Mouse (Mus musculus) lung, embryonic 16.5 days (tissue): ENCODE results near the gene Smtnl2. TPM values are rescaled to one million over a fixed set of nuclear protein-coding genes. Genes with fewer than 3 reads are reported as not detected.
"Not testable (repeated sequence)": the region's sequence is repeated elsewhere in the genome, so short reads cannot be mapped to it uniquely, and the experiment has no call there.

Experiments
- ATAC-seq: fragments of 200-750 bp; cut with Nextera tagmentation; 2 replicates; pipeline ENCODE4 v1.8.0; 2017; ENCODE audit warnings: low read depth, mild to moderate bottlenecking, moderate library complexity
- H3K27ac ChIP-seq: fragments of 300-500 bp; sonication (generic); 2 replicates; pipeline ENCODE4 v1.5.1; 2014; ENCODE audit warnings: mild to moderate bottlenecking, control low read depth, low read length
- H3K27me3 ChIP-seq: fragments of 300-500 bp; sonication (generic); 2 replicates; pipeline ENCODE4 v1.6.1; 2014; ENCODE audit warnings: low read depth, low read length, mixed read lengths; ENCODE audit not compliant: control insufficient read depth, insufficient read depth
- H3K36me3 ChIP-seq: fragments of 300-500 bp; sonication (generic); 2 replicates; pipeline ENCODE4 v1.6.1; 2014; ENCODE audit warnings: low read length; ENCODE audit not compliant: control insufficient read depth, insufficient read depth
- H3K4me1 ChIP-seq: fragments of 300-500 bp; sonication (generic); replicated peaks from 2 replicates; pipeline ENCODE4 v1.6.1; 2014; ENCODE audit warnings: low read length, mixed read lengths; ENCODE audit not compliant: control insufficient read depth, insufficient read depth
- H3K4me2 ChIP-seq: fragments of 300-500 bp; sonication (generic); 2 replicates; pipeline ENCODE4 v1.6.1; 2014; ENCODE audit warnings: low read depth, low read length, control low read depth
- H3K4me3 ChIP-seq: fragments of 300-500 bp; sonication (generic); 2 replicates; pipeline ENCODE4 v1.5.1; 2014; ENCODE audit warnings: mild to moderate bottlenecking, low read length, control low read depth
- H3K9ac ChIP-seq: fragments of 300-500 bp; sonication (generic); 2 replicates; pipeline ENCODE4 v1.6.1; 2014; ENCODE audit warnings: low read length, control low read depth
- H3K9me3 ChIP-seq: fragments of 300-500 bp; sonication (generic); 2 replicates; pipeline ENCODE4 v1.6.1; 2016; ENCODE audit warnings: low read length; ENCODE audit not compliant: control insufficient read depth
- WGBS: fragments of 180-500 bp; shearing (Covaris S2); extraction: QIAGEN DNeasy Blood & Tissue Kit; methylation state at CpG from one replicate; pipeline ENCODE4 v1.1.7; 2014; 5-methylcytosine and 5-hydroxymethylcytosine counted together
- polyA plus RNA-seq: library from polyadenylated mRNA; unstranded; fragments of >200 nt; fragmentation: Nextera tagmentation; extraction: Ambion mirVana; gene quantifications from 2 replicates; pipeline ENCODE4 v1.2.1, GENCODE M21; 2015

Gene Smtnl2
- polyA plus RNA-seq, 1 experiment from 2014 or later: 136 TPM

DNA sequence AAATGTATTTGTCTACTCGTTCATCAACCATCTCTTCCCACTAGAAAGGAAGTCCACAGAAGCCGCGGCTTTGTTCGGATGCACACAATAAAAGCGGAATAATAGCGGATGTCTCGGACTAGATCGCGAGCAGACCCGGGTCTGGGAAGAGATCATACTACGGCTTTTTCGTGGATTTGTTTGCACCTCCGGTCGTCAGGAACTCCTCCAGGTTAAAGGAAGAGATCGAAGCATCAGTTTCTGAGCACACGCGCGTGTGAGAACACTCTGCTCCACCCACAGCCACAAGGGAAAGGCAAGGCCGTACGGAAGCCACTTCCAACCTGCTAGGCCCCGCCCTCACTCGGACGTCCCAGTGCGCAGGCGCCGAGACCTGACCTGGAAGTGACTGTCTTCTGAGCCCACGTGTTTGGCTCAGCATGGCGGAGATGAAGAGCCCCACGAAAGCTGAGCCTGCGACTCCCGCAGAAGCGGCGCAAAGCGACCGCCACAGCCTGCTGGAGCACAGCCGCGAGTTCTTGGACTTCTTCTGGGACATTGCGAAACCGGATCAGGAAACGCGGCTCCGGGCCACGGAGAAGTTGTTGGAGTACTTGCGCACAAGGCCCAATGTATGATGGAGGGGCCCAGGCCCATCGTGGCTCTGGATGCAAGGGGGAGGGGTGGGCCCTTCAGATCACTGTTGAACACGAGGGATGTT lies 29.6 kb upstream of the Smtnl2 start, which contains the start of gene Mybbp1a:
Gene Mybbp1a, plus strand, starts transcription at position 391 of the 700 bp plus-strand sequence.
- Histone ChIP-seq H3K4me2 (peak within 1 kb of the TSS; percentile 98), H3K9ac (peak within 1 kb of the TSS; percentile 92), H3K27ac (peak within 1 kb of the TSS; percentile 94), H3K36me3 (peaks cover 37% of the 10 kb centered on the region), H3K27me3 (no peaks in the 10 kb centered on the region), H3K4me3 (peak within 1 kb of the TSS; percentile 97), H3K9me3 (no peaks in the 10 kb centered on the region), H3K4me1 (peaks cover 13% of the 10 kb centered on the region)
- peak; percentile 96 for ATAC-seq
- under 1% methylated on average over 46 of the region's 46 CpGs for WGBS

DNA sequence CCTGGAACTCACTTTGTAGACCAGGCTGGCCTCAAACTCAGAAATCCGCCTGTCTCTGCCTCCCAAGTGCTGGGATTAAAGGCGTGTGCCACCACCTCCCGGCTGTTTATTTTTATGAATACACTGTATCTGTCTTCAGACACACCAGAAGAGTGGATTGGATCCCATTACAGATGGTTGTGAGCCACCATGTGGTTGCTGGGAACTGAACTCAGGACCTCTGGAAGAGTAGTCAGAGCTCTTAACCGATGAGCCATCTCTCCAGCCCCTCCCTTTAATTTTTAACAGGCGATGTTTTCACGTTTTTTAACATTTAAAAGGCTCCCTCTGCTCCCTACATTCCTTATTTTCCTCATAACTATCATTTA lies 29.1 kb upstream of the Smtnl2 start:
- not testable (repeated sequence) for ATAC-seq
- 37% methylated on average over 6 of the region's 6 CpGs for WGBS
- peak overlapping the region; percentile 94 for H3K27ac ChIP-seq

GRCm38 (mm10) chr11:72438411-72438810 lies 26.9 kb upstream of the Smtnl2 start:
- no peaks in the 10 kb centered on the region for H3K27me3 ChIP-seq
- H3K4me3 ChIP-seq: no peak overlapping the region
- H3K9ac ChIP-seq: no peak overlapping the region
- 55% methylated on average over 4 of the region's 4 CpGs for WGBS
- no peak for ATAC-seq
- no peak overlapping the region for H3K27ac ChIP-seq
- H3K36me3 ChIP-seq: peaks cover 11% of the 10 kb centered on the region
- H3K4me2 ChIP-seq: no peak overlapping the region
- H3K9me3 ChIP-seq: no peaks in the 10 kb centered on the region
- H3K4me1 ChIP-seq: peaks cover 25% of the 10 kb centered on the region

More for the DNA sequence above, 29.1 kb upstream of the Smtnl2 start:
- H3K4me2 ChIP-seq: peak overlapping the region; percentile 98
- peaks cover 32% of the 10 kb centered on the region for H3K36me3 ChIP-seq
- H3K9me3 ChIP-seq, H3K27me3 ChIP-seq: not testable (repeated sequence)
- peak overlapping the region; percentile 92 for H3K9ac ChIP-seq
- peak overlapping the region; percentile 97 for H3K4me3 ChIP-seq
- peaks cover 18% of the 10 kb centered on the region for H3K4me1 ChIP-seq

DNA sequence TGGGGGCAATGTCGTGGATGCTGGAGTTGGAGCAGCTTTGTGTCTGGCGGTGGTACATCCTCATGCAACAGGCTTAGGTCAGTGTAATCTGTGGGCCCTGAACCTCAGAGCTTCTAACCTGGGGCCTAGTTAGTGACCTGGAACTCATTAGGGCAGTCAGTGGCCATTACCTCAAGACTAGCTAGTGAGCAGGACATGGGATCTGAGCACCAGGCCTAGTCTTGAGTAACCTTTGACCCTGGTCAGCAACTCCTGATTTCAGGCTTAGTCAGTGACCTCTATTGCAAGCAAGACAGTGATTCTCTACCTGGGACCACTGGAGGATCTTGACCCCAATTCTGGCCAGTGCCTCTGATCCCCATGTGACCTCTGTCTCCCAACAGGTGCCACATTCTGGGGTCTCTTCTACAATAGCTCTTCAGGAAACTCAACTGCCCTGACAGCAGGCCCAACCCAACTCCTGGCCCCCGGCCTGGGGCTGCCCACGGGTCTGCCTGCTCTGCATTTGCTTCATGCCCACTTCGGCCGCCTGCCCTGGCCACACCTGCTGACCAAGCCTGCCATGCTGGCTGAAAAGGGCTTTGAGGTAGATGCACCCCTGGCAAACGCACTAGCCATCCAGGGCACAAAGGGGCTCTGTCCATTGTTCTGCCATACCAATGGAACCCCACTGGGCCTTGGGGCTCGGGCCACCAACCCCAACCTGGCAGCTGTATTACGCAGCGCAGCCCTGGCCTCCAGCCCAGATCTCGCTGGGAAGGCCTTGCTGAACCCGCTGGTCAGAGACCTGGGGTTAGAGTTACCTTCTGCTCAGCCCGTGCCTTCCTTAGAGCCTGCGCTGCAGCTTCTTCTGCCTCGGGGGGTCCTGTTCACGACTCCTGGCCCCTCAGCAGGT lies 25.5 kb upstream of the Smtnl2 start:
- peaks cover 19% of the 10 kb centered on the region for H3K4me1 ChIP-seq
- no peak overlapping the region for H3K4me3 ChIP-seq
- H3K9ac ChIP-seq: no peak overlapping the region
- no peak overlapping the region for H3K27ac ChIP-seq
- no peaks in the 10 kb centered on the region for H3K9me3 ChIP-seq
- no peaks in the 10 kb centered on the region for H3K36me3 ChIP-seq
- WGBS: 82% methylated on average over 16 of the region's 16 CpGs
- no peaks in the 10 kb centered on the region for H3K27me3 ChIP-seq
- no peak overlapping the region for H3K4me2 ChIP-seq
- no peak for ATAC-seq

DNA sequence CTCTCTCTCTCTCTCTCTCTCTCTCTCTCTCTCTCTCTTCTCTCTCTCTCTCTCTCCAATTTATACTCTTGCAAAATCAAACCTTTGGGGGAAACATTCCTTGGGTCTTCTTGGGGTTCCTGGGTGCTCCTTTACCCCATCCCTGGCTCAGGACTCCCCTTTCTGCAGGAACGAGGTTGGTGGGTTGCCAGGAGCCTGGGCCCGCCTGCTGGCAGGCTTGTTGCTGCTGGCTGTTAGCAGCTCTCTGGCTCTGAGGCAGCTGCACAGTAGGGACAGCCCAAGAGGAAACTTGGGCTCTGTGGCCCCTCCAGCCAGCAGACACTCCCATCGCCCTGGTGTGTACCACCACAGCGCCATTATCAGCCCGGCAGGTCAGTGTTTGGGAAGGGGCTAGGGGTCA lies 24.8 kb upstream of the Smtnl2 start:
- H3K9ac ChIP-seq: no peak overlapping the region
- H3K9me3 ChIP-seq: no peaks in the 10 kb centered on the region
- no peak overlapping the region for H3K27ac ChIP-seq
- peaks cover 16% of the 10 kb centered on the region for H3K4me1 ChIP-seq
- no peak overlapping the region for H3K4me2 ChIP-seq
- H3K36me3 ChIP-seq: no peaks in the 10 kb centered on the region
- H3K27me3 ChIP-seq: no peaks in the 10 kb centered on the region
- WGBS: 58% methylated on average over 5 of the region's 5 CpGs
- no peak overlapping the region for H3K4me3 ChIP-seq
- ATAC-seq: no peak

- Histone ChIP-seq H3K9me3 (no peaks in the 10 kb centered on the region), H3K9ac (no peak overlapping the region), H3K4me1 (peaks cover 16% of the 10 kb centered on the region), H3K4me3 (no peak overlapping the region), H3K27me3 (no peaks in the 10 kb centered on the region), H3K27ac (no peak overlapping the region), H3K4me2 (no peak overlapping the region), H3K36me3 (no peaks in the 10 kb centered on the region)
- WGBS: 26% methylated on average over 2 of the region's 2 CpGs
- peak; percentile 69 for ATAC-seq
Observed at GRCm38 (mm10) chr11:72435694-72436045, 24.2 kb upstream of the Smtnl2 start.

DNA sequence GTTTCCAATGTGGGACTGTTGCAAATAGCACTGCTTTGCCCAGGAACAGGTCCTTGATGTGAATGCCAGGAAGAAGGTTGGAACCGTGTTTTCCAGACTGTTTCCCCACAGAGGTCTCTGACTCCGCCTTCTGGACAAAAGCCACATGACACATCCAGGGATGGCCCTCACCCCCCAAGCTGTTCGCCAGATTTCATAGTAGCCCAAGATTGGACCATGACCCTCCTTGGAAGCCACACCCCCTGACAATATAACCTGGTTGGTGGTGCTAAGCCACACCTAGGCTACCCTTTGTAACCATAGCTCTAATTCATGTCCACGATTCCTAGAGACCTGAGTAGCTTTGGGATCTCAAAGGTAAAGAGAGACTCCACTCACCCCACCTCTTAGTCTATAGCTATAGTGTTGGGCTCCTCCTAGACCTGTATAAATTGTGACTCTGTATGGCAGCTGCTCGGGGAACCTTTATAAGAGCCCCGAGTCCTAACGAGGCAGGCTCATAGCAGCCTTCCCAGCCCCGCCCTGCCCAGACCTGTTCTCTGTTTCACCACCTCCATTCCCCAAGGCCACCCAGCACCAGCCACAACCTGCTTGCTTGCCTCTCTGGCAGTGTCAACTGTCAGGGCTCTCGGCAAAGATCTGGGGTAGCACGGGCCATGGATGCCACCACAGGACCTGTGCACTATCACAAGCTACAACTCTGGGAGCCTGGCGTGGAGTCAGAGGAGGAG lies 23.6 kb upstream of the Smtnl2 start, which contains the start of gene Ggt6:
Gene Ggt6, plus strand, starts transcription at position 564 of the 731 bp plus-strand sequence.
- 51% methylated on average over 11 of the region's 11 CpGs for WGBS
- Histone ChIP-seq H3K27me3 (no peaks in the 10 kb centered on the region), H3K4me1 (peaks cover 16% of the 10 kb centered on the region), H3K27ac (no peak within 1 kb of the TSS), H3K4me3 (no peak within 1 kb of the TSS), H3K4me2 (no peak within 1 kb of the TSS), H3K9me3 (no peaks in the 10 kb centered on the region), H3K36me3 (no peaks in the 10 kb centered on the region), H3K9ac (no peak within 1 kb of the TSS)
- peak; percentile 19 for ATAC-seq

GRCm38 (mm10) chr11:72430311-72431068 lies 19.0 kb upstream of the Smtnl2 start:
- H3K4me3 ChIP-seq, ATAC-seq, H3K9ac ChIP-seq, H3K27ac ChIP-seq, H3K36me3 ChIP-seq, H3K4me1 ChIP-seq, H3K4me2 ChIP-seq, H3K27me3 ChIP-seq, H3K9me3 ChIP-seq: not testable (repeated sequence)
- WGBS: 64% methylated on average over 9 of the region's 9 CpGs
